Mouse (Mus musculus): ENCODE results near the gene Rab3il1. TPM values are rescaled to one million over a fixed set of nuclear protein-coding genes. Genes with fewer than 3 reads are reported as not detected.

Rab3il1 gene
- total and polyA plus RNA-seq, 2 experiments from 2014 or later = 17.9 to 27.4 TPM

DNA sequence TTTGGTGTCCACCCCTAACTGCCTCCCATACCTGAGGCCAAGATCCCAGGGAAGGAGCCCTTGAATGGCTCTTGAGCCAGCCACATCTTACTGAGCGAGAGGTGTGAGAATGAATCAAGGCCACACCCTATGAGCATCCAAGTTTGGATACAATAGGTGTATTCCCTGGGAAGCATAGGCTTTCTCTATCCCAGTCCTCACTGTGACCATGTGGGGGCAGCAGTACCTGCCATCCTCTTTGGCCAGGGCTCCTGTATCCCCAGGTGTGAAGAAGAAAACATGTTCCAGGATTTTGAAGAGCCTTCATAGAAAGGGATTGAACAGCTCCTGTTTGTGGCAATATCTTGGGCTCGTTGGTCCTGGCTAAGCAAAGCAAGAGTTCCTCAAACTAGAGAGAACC lies 38.1 kb downstream of the Rab3il1 start:
- TF ChIP-seq EP300 (IDR thresholded peaks at IDR 0.05; ENCODE audit: low read depth) (no peak), CTCF (IDR thresholded peaks at IDR 0.05; ENCODE audit: low read depth) (peak; percentile 54)
- Histone ChIP-seq H3K4me3 (ENCODE audit: low read depth, low read length) (no peak overlapping the region), H3K36me3 (replicated peaks; ENCODE audit: control insufficient read depth, insufficient read depth, low read length) (no peaks in the 10 kb centered on the region), H3K9ac (replicated peaks; ENCODE audit: low read depth, low read length) (no peak overlapping the region), H3K4me1 (ENCODE audit: control insufficient read depth, insufficient read depth) (peaks cover 53% of the 10 kb centered on the region), H3K27ac (ENCODE audit: low read depth) (peak overlapping the region; percentile 88), H3K9me3 (replicated peaks; ENCODE audit: control insufficient read depth, low read length) (no peaks in the 10 kb centered on the region), H3K27me3 (ENCODE audit: control insufficient read depth, insufficient read depth, low read length) (no peaks in the 10 kb centered on the region), H3K4me2 (ENCODE audit: low read depth, low read length) (no peak overlapping the region)
- ATAC-seq (ENCODE audit: insufficient read depth, low read depth) (no peak), DNase-seq (ENCODE audit: low spot score) (no peak)
- WGBS = 63% methylated on average over 2 of the region's 2 CpGs

DNA sequence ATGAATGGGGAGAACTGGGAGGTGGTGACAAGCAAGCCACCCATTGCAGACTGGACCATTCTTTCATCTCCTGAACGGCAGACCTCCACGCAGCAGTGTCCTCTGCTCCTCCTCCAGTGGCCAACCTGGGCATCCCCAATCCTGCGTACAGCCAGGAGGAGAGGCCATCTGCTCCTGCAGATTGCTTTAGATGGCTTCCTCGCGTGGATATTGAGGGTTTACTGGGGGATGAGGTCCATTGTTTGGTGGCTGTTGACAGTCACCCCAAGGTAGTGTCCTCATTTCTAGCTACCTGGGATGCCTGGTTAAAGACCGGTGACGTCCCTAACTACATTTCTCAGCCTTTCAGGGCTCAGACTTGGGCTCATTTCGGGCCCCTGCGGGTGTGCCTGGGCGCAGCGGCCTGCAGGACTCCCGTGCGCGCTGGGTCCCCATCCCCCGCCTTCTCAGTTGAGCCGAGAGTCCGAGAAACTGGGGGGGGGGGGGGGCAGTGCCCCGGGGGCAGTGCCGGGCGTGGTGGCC lies 39.5 kb downstream of the Rab3il1 start:
- Histone ChIP-seq H3K27ac (ENCODE audit: low read depth) (peak overlapping the region; percentile 94), H3K4me1 (ENCODE audit: control insufficient read depth, insufficient read depth) (peaks cover 55% of the 10 kb centered on the region)
- 13% methylated on average over 20 of the region's 20 CpGs for WGBS

DNA sequence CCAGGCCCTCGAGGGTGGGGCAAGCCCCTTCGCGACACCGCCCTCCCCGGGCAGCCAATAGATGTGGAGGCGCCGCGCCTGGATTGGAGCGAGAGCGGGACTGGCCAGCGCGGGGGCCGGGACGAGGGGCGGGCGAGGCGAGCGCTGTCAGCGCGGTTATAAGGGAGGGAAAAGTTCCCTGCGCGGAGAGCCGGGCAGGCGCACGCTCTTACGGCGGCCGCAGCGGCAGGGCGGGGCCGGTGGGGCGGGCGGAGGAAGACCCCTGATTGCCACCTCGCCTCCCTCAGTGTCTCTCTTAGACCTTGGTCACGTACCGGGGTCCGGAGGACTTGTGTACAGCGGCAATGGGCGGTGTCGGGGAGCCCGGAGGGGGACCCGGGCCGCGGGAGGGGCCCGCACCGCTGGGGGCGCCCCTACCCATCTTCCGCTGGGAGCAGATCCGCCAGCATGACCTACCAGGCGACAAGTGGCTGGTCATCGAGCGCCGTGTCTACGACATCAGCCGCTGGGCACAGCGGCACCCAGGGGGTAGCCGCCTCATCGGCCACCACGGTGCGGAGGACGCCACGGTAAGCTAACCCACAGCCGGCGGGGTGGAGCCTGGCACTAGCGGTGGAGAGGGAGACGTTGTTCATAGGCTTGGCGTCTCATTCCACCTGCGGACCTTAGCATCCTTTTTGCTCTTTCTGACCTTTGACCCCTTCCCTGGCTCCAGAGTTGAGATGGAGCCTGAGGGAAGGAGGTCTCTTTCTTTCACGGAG lies 40.1 kb downstream of the Rab3il1 start, which contains the start of gene Fads3:
TSS of gene Fads3 (plus strand) at position 182 of the 761 bp plus-strand sequence.
- Histone ChIP-seq H3K27me3 (ENCODE audit: control insufficient read depth, insufficient read depth, low read length) (no peaks in the 10 kb centered on the region), H3K9ac (replicated peaks; ENCODE audit: low read depth, low read length) (peak within 1 kb of the TSS; percentile 66), H3K4me1 (ENCODE audit: control insufficient read depth, insufficient read depth) (peaks cover 61% of the 10 kb centered on the region), H3K36me3 (replicated peaks; ENCODE audit: control insufficient read depth, insufficient read depth, low read length) (no peaks in the 10 kb centered on the region), H3K27ac (ENCODE audit: low read depth) (peak within 1 kb of the TSS; percentile 94), H3K4me2 (ENCODE audit: low read depth, low read length) (peak within 1 kb of the TSS; percentile 93), H3K4me3 (ENCODE audit: low read depth, low read length) (peak within 1 kb of the TSS; percentile 71), H3K9me3 (replicated peaks; ENCODE audit: control insufficient read depth, low read length) (no peaks in the 10 kb centered on the region)
- DNase-seq (ENCODE audit: low spot score) (peak; percentile 83), ATAC-seq (ENCODE audit: insufficient read depth, low read depth) (peak; percentile 79)
- TF ChIP-seq CTCF (IDR thresholded peaks at IDR 0.05; ENCODE audit: low read depth) (no peak), EP300 (IDR thresholded peaks at IDR 0.05; ENCODE audit: low read depth) (no peak)
- WGBS = under 1% methylated on average over 60 of the region's 69 CpGs

More for the DNA sequence above, 39.5 kb downstream of the Rab3il1 start:
- Histone ChIP-seq H3K4me2 (ENCODE audit: low read depth, low read length) (peak overlapping the region; percentile 93), H3K4me3 (ENCODE audit: low read depth, low read length) (peak overlapping the region; percentile 71), H3K27me3 (ENCODE audit: control insufficient read depth, insufficient read depth, low read length) (no peaks in the 10 kb centered on the region), H3K9ac (replicated peaks; ENCODE audit: low read depth, low read length) (peak overlapping the region; percentile 66; the same call in 1 of the 2 replicates), H3K9me3 (replicated peaks; ENCODE audit: control insufficient read depth, low read length) (no peaks in the 10 kb centered on the region), H3K36me3 (replicated peaks; ENCODE audit: control insufficient read depth, insufficient read depth, low read length) (no peaks in the 10 kb centered on the region)
- no peak for DNase-seq (ENCODE audit: low spot score)
- TF ChIP-seq EP300 (IDR thresholded peaks at IDR 0.05; ENCODE audit: low read depth) (no peak), CTCF (IDR thresholded peaks at IDR 0.05; ENCODE audit: low read depth) (no peak)
- no peak for ATAC-seq (ENCODE audit: insufficient read depth, low read depth)

DNA sequence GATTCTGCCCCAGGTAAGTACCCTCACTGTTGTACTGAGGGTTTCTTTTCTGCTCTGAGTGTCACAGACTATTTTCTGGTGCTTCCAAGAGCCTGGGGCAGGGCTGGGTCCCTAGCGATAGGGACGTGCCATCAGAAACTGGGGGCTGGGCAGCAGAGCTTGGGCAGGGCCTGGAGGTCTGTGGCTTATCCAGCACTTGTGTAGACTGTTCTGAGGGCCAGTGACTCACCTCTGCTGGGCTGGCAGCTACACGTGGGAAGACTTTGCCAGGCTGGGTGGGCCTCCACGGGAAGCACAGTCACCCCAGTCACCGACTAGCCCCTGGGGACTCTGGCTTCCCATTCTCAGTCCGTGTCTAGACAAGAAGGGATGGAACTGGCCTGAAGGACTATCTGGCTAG lies 40.8 kb downstream of the Rab3il1 start:
- Histone ChIP-seq H3K4me3 (ENCODE audit: low read depth, low read length) (peak overlapping the region; percentile 71), H3K36me3 (replicated peaks; ENCODE audit: control insufficient read depth, insufficient read depth, low read length) (no peaks in the 10 kb centered on the region), H3K27ac (ENCODE audit: low read depth) (peak overlapping the region; percentile 94), H3K4me2 (ENCODE audit: low read depth, low read length) (peak overlapping the region; percentile 93), H3K27me3 (ENCODE audit: control insufficient read depth, insufficient read depth, low read length) (no peaks in the 10 kb centered on the region), H3K9ac (replicated peaks; ENCODE audit: low read depth, low read length) (peak overlapping the region; percentile 66), H3K9me3 (replicated peaks; ENCODE audit: control insufficient read depth, low read length) (no peaks in the 10 kb centered on the region), H3K4me1 (ENCODE audit: control insufficient read depth, insufficient read depth) (peaks cover 68% of the 10 kb centered on the region)
- no peak for TF ChIP-seq CTCF (IDR thresholded peaks at IDR 0.05; ENCODE audit: low read depth)
- TF ChIP-seq EP300 (IDR thresholded peaks at IDR 0.05; ENCODE audit: low read depth) = no peak
- peak; percentile 16; the same call in 1 of the 2 replicates for ATAC-seq (ENCODE audit: insufficient read depth, low read depth)
- WGBS = 10% methylated on average over 6 of the region's 6 CpGs
- DNase-seq (ENCODE audit: low spot score) = no peak

DNA sequence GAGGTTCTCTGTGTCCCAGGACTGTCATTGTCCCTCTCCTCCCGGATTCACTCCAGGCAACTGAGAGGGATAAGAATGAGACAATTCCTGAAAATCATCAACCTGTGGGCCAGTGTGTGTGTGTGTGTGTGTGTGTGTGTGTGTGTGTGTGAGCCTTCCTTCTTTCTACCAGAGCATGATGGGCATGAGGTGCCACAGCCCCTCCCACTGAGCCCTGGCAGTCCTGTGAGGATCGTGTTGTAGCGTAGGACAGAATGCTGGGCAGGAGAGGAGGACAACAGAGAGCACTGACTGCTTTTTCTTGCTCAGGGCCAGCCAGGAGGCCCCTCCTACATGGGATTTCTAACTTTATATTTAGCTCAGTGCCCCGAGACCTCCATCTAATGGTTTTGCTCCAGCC lies 41.3 kb downstream of the Rab3il1 start:
- TF ChIP-seq EP300 (IDR thresholded peaks at IDR 0.05; ENCODE audit: low read depth) = no peak
- TF ChIP-seq CTCF (IDR thresholded peaks at IDR 0.05; ENCODE audit: low read depth) = no peak
- Histone ChIP-seq H3K4me1 (ENCODE audit: control insufficient read depth, insufficient read depth) (peaks cover 65% of the 10 kb centered on the region), H3K27ac (ENCODE audit: low read depth) (peak overlapping the region; percentile 94), H3K4me3 (ENCODE audit: low read depth, low read length) (peak overlapping the region; percentile 71), H3K4me2 (ENCODE audit: low read depth, low read length) (peak overlapping the region; percentile 93), H3K27me3 (ENCODE audit: control insufficient read depth, insufficient read depth, low read length) (no peaks in the 10 kb centered on the region), H3K9ac (replicated peaks; ENCODE audit: low read depth, low read length) (0 out of 2 replicates have a peak overlapping the region, but pooled peaks have one; percentile 66), H3K9me3 (replicated peaks; ENCODE audit: control insufficient read depth, low read length) (no peaks in the 10 kb centered on the region), H3K36me3 (replicated peaks; ENCODE audit: control insufficient read depth, insufficient read depth, low read length) (no peaks in the 10 kb centered on the region)
- 17% methylated on average over 4 of the region's 4 CpGs for WGBS
- DNase-seq (ENCODE audit: low spot score) (no peak), ATAC-seq (ENCODE audit: insufficient read depth, low read depth) (no peak; the same call in 1 of the 2 replicates)

All from heart, postnatal 0 days (tissue).